Comparison of ENCODE assay signal across 21 mouse cellular contexts in the genomic region with DNA sequence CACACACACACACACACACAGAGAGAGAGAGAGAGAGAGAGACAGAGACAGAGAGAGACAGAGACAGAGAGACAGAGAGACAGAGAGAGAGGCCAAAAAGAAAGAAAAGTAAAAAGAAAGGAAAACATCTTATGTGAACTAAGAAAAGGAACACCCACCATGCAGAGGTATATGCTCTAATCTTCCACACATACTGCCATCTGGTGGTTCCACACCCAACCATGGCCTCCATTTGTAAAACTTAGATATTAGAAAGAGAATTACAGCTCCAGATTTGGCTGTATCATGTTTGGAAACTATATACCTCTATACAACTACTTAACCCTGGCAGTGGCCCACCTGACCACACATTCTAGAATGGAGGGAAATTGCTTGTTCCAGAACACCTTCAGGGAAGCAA. TPM values are rescaled to one million over a fixed set of nuclear protein-coding genes. Genes with fewer than 3 reads are reported as not detected.
A peak's percentile ranks its signal among the peaks of the same experiment; 100 is the strongest.
DNase-seq lines count a peak whose midpoint lies in the region; ATAC-seq and TF ChIP-seq lines count a peak whose summit lies in the region.
"Had no signal": no experiment of that assay in that cellular context is flagged by ENCODE, and none has a peak within 500 bp of the region (broad histone marks: within the 10 kb centered on the region; RNA-seq: fewer than 3 reads in every experiment).

No protein-coding gene starts in this region.

- no peak overlapping the region for H3K27ac ChIP-seq in intestine, postnatal 0 days (ENCODE audit: low read depth, low read length)
- H3K27ac ChIP-seq in intestine, embryonic 15.5 days: no peak overlapping the region
- H3K27ac ChIP-seq: hindbrain, embryonic 13.5 days; limb, embryonic 13.5 days; liver, embryonic 15.5 days had no signal

- ATAC-seq in intestine, postnatal 0 days: no peak
- no peak for ATAC-seq in intestine, embryonic 15.5 days
- ATAC-seq in megakaryocyte progenitor cell, adult 5-6 weeks (replicated peaks; ENCODE audit: poor library complexity): 0 out of 2 replicates have a peak, but pooled peaks have one; percentile 37
- ATAC-seq: midbrain, embryonic 16.5 days had no signal

- TF ChIP-seq CTCF in intestine, postnatal 0 days (IDR thresholded peaks at IDR 0.05; ENCODE audit: low read depth): peak; percentile 36

- peak; percentile 58 to 60 for DNase-seq in cerebellum, postnatal 10 days
- no peak for DNase-seq in cerebellum, adult 8-10 months
- peak; percentile 9 for DNase-seq in A20 (ENCODE audit: low read depth, low spot score)
- no peak for DNase-seq in urinary bladder, postnatal 36 days (ENCODE audit: low spot score in 2 of 2)
- no peak for DNase-seq in lung, postnatal 10 days
- DNase-seq: adrenal gland, postnatal 10 days; cerebellum, adult 9-10 months; kidney, adult 18-20 months; lung, postnatal 4 days; right cerebral cortex, postnatal 25 days had no signal

- H3K4me3 ChIP-seq in intestine, postnatal 0 days (ENCODE audit: low read depth, low read length): no peak overlapping the region
- no peak overlapping the region for H3K4me3 ChIP-seq in intestine, embryonic 15.5 days (replicated peaks)
- H3K4me3 ChIP-seq: hindbrain, embryonic 13.5 days; limb, embryonic 13.5 days; liver, embryonic 15.5 days had no signal

- no peaks in the 10 kb centered on the region for H3K9me3 ChIP-seq in intestine, postnatal 0 days (ENCODE audit: control insufficient read depth)
- no peaks in the 10 kb centered on the region for H3K9me3 ChIP-seq in intestine, embryonic 15.5 days
- H3K9me3 ChIP-seq: hindbrain, embryonic 13.5 days; limb, embryonic 13.5 days; liver, embryonic 15.5 days had no signal

- no peaks in the 10 kb centered on the region for H3K27me3 ChIP-seq in intestine, postnatal 0 days (replicated peaks; ENCODE audit: control insufficient read depth, insufficient read depth, low read length)
- H3K27me3 ChIP-seq in intestine, embryonic 15.5 days (replicated peaks): no peaks in the 10 kb centered on the region
- H3K27me3 ChIP-seq: hindbrain, embryonic 13.5 days; limb, embryonic 13.5 days; liver, embryonic 15.5 days had no signal

- H3K4me1 ChIP-seq in intestine, postnatal 0 days (replicated peaks; ENCODE audit: control insufficient read depth, insufficient read depth, low read length): no peaks in the 10 kb centered on the region
- no peaks in the 10 kb centered on the region for H3K4me1 ChIP-seq in intestine, embryonic 15.5 days (replicated peaks)
- H3K4me1 ChIP-seq: limb, embryonic 13.5 days; liver, embryonic 15.5 days had no signal

- no peak overlapping the region for H3K4me2 ChIP-seq in intestine, postnatal 0 days (replicated peaks; ENCODE audit: low read depth)
- H3K4me2 ChIP-seq in intestine, embryonic 15.5 days (replicated peaks): no peak overlapping the region
- H3K4me2 ChIP-seq: hindbrain, embryonic 13.5 days; limb, embryonic 13.5 days; liver, embryonic 15.5 days had no signal

- H3K9ac ChIP-seq in intestine, postnatal 0 days (ENCODE audit: low read depth, low read length): no peak overlapping the region
- no peak overlapping the region for H3K9ac ChIP-seq in intestine, embryonic 15.5 days
- H3K9ac ChIP-seq: hindbrain, embryonic 13.5 days; limb, embryonic 13.5 days; liver, embryonic 15.5 days had no signal

- H3K36me3 ChIP-seq in intestine, postnatal 0 days (ENCODE audit: control insufficient read depth, insufficient read depth): peaks cover 4% of the 10 kb centered on the region
- peaks cover 3% of the 10 kb centered on the region; the same call in 1 of the 2 replicates for H3K36me3 ChIP-seq in intestine, embryonic 15.5 days

RNA-seq across cellular contexts. Expression of a gene that starts 14.5 kb away (rescaled TPM):
- polyA plus RNA-seq in intestine, postnatal 0 days (2015; fragmentation: Nextera tagmentation; extraction: Ambion mirVana): not detected in 2 replicates
- polyA plus RNA-seq in intestine, embryonic 15.5 days (2015; fragmentation: Nextera tagmentation; extraction: Ambion mirVana): not detected in 2 replicates
- total RNA-seq in megakaryocyte progenitor cell, adult 5-6 weeks (2015): not detected in 2 replicates
- total RNA-seq in megakaryocyte progenitor cell, adult 5-6 weeks (2017): not detected in 2 replicates
- total RNA-seq: adrenal gland, postnatal 10 days; left cerebral cortex, adult 18-20 months had no signal
- polyA plus RNA-seq: gonadal fat pad, adult 2 months; heart, embryonic 14.5 days; hindbrain, embryonic 13.5 days; limb, embryonic 13.5 days; liver, embryonic 15.5 days; midbrain, embryonic 16.5 days; neural tube, embryonic 11.5 days had no signal

Comparison
In these comparisons a context has a peak if more than half of its experiments do, and no peak if none do; other contexts are left out.
1. DNase-seq: peak in cerebellum, postnatal 10 days (2 of 2) and A20 (single experiment); none in cerebellum, adult 8-10 months (single experiment), urinary bladder, postnatal 36 days (0 of 2) and lung, postnatal 10 days (single experiment).